Mouse (Mus musculus): Measurements from ENCODE around the gene Ifi27l2a.
"Not testable (repeated sequence)": the region's sequence is repeated elsewhere in the genome, so short reads cannot be mapped to it uniquely, and the experiment has no call there.

Gene Ifi27l2a

DNA sequence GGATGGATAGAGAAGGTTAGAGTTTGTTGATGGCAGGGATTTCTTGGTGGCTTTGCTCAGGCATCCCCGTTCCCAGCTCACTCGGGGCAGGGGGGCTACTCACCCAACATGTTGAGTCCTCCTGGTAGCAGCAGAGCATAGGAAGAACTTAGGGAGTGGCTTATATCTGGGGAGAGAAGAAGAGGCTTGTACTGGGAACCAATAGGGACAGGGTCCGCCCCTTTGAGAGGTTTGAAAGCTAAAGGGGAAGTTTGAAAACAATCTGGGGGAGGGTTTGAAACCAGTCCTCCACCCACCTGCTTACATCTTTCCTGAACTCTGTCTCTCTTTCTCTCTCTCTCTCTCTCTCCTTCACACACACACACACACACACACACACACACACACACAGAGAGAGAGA, at the start of gene Ifi27l2a:
Ifi27l2a (minus strand) TSS at position 157 of the 400 bp plus-strand sequence.
- no peak for DNase-seq (ENCODE audit: extremely low spot score, low read depth, low spot score)

DNA sequence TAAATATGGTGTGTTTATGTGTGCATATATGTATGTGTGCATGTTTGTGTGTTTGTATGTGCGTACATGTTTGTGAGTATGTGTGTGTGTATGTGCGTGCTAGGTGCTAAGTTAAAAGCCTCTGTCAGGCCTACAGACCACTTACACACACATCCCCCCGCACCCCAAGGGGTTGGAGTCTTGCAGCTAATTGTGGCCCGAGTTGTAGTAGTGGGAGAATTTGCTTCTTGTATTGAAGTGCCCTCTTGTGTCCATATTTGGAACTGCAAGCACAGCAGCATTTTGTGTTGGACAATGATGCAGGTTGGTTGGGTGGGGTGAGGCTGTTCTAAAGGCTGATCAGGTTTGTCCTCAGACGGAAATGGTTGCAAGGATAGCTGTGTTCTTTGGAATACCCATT, 49.3 kb upstream of the Ifi27l2a start:
- peak; percentile 50 for DNase-seq (ENCODE audit: extremely low spot score, low read depth, low spot score)

DNA sequence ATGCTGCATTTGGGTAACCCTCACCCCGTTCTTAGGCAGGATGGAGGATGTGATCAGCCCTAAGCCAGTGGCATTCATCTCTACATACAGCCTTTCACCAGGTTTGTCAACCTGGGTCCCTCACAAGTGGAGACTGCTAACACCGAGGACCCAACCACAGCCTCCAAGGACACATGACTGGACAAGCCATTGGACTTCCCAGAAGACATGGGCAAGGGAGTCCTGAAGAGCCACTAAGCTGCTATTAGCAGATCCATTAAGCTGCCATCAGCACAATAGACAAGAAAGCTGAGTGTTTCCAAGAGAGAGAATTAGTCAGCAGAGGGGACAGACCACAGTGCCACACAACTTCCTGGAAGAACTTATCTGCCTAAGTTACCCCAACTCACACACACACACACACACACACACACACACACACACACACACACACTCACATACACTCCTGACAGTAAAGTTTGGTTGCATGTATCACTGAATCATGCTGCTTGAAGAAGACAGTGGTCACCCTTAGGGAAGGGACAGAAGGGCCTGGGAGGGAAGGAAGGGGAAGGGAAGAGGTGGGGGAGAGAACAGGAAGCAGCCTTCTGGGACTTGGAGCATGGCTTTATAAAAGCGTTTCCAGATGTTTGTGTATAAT, 47.7 kb upstream of the Ifi27l2a start:
- DNase-seq (ENCODE audit: extremely low spot score, low read depth, low spot score) = no peak

DNA sequence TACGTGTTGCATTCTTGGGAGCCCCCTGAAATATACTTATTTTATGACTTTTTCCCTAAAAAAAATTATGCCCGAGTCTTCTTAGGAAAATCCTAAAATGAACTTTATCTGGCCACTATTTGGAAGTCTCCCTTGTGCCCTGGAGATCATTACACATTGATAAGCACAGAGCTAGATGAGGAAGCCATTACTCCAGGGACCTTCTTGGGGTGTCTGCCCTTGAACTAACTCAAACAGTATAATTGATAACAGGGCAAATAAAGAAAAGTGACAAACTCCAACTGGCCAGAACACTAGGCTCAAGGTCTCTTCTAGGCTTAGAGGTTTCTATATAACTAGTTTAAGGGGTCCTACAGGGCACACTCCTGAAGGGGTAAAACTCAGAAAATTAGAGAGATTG, 44.3 kb upstream of the Ifi27l2a start:
- DNase-seq (ENCODE audit: extremely low spot score, low read depth, low spot score) = no peak

DNA sequence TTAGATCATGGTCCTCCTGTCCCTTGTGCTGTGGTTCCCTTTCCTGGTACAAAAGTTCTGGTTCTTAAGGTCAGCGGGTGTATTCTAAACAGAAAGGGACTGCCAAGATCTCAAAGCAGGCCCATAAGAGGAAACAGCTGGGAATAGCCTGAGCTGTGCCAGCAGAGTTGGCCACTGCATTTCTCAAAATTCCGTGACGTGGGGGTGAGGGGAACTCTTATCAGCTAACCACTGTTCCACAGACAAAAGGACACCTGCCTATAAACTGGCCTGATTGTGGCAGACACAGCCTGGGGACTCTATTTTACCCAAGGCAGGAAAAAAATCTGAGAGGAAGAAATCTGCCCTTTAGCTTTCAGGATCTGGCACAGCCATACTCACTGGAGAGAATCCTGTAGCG, 43.8 kb upstream of the Ifi27l2a start:
- no peak for DNase-seq (ENCODE audit: extremely low spot score, low read depth, low spot score)

DNA sequence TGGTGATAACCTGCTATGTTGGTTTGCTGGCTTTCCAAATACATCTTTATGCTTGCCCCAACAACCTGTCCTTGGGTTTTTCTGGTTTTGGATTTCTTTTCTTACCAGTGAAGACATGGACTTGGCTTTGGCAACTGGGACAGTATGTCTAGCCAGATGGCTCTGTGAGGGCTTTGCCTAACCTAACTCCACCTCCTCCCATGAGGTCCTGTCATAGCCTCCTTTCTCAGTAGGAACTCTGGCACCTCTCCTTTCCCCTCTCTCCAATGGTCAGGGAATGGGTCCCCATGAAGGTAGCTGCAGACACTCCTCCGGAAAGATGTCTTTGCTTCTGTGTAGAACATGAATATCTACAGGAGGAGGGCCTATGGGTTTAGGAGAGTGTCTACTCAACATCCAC, 43.2 kb upstream of the Ifi27l2a start:
- no peak for DNase-seq (ENCODE audit: extremely low spot score, low read depth, low spot score)

DNA sequence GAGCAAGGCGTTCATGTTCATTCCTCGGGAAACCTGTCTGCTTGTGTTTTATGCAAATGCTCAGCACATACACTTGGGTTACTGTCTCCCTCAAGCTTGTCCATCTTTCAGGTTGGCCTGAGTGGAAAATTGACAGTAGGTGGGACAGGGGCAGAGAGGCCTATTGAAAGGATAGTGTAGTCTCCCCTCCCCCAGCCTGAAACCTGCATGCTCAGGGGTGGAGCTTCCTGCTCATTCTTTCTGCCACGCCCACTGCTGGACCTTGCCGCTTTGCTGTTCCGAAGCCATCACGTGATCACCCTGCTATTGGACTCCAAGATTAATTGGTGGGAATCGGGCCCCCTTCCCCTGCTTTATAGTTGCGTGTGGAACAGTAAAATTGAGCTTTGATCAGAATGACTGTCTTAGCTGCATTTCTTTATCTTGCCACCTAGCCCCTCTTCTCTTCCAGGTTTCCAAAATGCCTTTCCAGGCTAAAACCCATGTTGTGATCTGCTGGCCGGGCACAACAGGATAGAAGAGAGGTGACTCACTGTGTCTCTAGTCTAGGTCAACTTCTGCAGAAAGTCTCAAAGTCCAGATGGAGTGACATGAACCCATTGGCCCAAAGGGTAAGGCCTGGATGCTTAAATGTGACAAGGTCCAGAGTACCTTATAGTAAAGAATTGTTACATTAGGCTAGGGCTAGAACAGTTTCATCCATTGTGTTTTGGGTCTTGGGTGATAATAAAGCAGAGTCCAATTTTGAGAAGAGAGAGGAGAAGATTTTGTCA, 40.9 kb upstream of the Ifi27l2a start:
- not testable (repeated sequence) for DNase-seq (ENCODE audit: extremely low spot score, low read depth, low spot score)

DNA sequence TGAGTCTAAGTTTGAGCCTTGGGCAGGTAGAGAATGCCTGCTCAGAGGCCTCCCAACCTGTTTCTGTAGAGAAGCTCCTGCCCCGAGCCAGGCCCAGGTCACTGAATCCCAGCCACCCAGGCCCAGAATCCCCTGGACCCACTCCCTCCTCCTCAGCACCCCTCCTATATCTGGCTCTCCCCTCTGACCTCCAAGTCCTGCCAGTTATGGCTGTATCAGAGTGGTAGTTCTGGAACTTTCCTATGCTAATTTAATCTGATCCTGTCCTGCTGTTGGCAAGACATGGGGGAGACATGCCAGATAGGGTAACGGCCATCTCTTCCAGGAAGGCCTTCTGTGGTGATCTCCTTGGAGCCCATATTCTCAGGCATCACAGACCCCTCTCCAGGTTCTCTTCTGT, 39.3 kb upstream of the Ifi27l2a start:
- DNase-seq (ENCODE audit: extremely low spot score, low read depth, low spot score) = no peak

DNA sequence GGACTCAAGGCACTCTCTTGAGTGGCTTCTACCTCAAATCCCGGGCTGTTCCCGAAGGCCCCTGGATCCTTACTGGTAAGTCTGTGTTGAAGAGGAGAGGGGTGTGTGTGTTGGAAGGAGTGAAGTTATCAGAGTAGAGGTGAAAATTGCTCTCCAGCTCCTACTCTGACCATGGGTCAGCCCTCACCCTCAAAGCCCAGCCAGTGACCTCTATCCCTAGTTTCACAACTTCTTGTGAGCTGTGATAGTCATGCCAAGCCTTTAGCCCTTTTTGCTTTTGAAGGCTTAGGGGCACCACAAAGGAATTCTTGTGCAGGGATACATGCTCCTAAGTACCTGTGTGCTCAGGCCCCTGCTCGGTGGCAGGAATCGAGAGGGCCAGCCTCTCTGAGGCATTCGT, 38.2 kb upstream of the Ifi27l2a start:
- DNase-seq (ENCODE audit: extremely low spot score, low read depth, low spot score) = no peak

DNA sequence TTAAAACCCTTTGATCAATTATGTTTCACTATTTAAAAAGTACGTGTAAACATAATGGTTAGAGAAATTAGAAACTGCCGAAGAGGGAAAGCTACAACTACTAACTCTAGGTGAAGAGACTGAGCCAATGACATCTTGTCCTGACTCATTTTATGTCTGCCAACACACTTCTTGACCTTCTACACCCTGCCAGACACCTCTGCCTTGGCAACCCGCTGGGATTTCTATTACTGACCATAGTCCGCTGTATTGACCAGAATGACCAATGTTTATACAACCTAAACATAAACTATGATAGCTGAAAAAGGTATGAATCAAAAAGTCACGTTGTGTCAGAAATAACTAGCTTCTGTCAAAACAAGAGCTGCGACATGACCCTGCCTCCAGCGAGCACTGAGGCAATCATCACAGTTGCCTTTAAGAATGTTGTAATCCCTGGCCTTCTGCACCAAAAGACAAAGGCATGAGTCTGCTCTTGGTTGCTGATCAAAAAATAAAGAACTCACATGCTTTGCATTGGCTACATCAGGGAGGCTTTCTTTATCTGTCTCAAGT, 34.1 kb upstream of the Ifi27l2a start:
- no peak for DNase-seq (ENCODE audit: extremely low spot score, low read depth, low spot score)

DNA sequence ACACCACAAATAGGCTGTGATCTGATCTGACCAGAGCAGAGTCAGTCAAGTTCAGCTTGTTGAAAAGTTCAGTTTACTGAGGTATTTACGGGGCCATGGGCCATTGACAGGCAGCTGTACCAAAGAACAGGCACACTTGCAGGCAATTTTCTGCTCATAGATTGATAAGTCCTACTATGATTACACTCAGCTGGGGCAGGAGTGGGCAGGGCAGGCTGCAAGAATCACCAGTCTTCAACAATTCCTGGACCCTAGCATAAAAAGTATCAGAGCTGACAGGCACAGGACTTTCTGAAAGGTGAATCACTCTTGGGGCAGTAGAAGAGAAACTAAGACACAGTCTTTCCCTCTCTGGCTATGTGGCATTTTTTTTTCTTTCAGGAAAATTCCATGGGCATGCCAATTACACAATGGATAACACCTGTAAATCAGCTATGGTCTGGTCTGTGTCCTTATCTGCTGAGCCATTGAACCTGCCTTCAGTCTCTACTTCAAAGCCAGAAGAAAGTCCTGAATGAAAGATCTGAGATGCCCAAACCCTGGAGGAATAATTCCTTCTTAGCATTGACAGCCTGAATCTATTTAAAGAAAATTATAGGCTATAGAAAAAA, 33.4 kb upstream of the Ifi27l2a start:
- DNase-seq (ENCODE audit: extremely low spot score, low read depth, low spot score) = no peak

DNA sequence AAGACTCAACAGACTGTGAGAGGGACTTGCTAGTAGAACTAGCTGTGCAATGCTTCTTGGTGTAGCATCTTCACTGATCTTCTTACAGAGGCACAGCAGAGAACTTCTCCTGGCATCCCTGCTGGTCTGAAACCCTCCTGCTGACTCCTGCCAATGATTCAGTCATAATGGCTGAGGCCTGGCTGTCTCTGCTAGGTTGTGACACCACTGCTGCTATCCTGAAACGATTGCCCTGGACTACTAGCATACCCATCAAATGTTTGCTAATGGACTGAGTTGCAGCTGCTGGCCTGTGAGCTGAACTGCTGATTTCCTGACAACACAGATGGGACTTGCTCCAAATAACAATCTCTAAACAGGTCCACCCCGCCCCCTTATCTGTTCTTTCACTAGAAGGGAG, 31.0 kb upstream of the Ifi27l2a start:
- no peak for DNase-seq (ENCODE audit: extremely low spot score, low read depth, low spot score)

DNA sequence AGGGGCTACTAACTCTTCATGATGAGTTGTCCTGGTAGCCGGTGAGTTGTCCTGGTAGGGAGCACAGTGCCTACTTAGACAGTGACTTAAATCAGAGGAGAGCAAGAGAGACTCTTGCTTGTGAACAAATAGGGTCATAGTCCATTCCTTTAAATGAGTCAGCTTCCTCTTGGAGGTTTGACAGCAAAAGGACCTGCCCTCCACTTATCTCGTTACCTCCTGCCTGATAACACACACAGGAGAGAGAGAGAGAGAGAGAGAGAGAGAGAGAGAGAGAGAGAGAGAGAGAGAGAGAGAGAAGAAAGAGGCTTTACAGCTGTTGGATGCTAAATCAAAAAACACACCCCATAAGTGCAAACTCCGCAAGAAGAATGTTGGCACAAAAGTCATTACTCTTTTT, 13.7 kb upstream of the Ifi27l2a start, which contains the start of gene Ifi27l2b:
Ifi27l2b (minus strand) TSS at position 84 of the 400 bp plus-strand sequence.
- no peak for DNase-seq (ENCODE audit: extremely low spot score, low read depth, low spot score)

DNA sequence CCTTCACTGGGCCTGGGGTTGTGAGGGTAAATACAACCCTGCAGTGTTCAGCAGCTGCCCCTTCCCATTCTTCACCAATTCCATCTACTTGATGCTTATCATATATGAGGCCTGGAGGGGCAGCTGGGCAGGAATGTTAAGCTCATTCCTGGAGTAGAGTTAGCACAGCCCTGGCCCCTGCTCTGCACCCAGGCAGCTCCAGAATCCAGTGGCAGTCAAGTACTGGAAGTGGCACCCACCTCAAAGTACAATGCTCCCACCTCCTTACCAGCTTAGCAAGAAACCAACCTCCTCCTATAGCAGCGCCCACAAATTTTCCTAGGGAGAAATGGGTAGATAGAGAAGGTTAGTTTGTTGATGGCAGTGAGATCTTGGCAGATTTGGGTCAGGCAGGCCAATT, 13.2 kb upstream of the Ifi27l2a start:
- not testable (repeated sequence) for DNase-seq (ENCODE audit: extremely low spot score, low read depth, low spot score)

DNA sequence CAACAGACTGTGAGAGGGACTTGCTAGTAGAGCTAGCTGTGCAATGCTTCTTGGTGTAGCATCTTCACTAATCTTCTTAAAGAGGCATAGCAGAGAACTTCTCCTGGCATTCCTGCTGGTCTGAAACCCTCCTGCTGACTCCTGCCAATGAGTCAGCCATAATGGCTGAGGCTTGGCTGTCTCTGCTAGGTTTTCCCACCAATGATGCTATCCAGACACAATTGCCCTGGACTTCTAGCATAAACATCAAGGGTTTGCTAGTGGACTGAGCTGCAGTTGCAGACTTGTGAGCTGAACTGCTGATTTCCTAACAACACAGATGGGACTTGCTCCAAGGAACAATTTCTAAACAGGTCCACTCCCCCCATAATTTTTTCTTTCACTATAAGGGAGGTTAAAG, 9.9 kb upstream of the Ifi27l2a start:
- DNase-seq (ENCODE audit: extremely low spot score, low read depth, low spot score) = no peak

DNA sequence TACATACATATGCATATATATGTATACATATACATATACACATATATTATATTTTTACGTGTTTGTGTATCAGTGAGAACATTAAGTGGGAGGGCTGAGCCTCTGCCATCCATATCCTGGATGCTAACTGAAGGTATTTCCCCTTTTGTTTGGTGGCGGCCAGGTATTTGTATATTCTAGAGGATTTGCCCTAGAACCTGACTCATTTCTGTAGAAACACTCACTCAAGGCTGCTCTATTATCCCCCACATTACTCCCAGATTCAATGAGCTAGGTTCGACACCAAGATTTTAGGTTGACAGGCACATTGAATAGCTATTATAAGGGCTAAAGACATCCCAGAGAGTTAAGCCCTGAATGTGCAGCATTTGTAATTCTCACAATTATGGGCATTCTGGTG, 1.6 kb upstream of the Ifi27l2a start:
- DNase-seq (ENCODE audit: extremely low spot score, low read depth, low spot score) = no peak

DNA sequence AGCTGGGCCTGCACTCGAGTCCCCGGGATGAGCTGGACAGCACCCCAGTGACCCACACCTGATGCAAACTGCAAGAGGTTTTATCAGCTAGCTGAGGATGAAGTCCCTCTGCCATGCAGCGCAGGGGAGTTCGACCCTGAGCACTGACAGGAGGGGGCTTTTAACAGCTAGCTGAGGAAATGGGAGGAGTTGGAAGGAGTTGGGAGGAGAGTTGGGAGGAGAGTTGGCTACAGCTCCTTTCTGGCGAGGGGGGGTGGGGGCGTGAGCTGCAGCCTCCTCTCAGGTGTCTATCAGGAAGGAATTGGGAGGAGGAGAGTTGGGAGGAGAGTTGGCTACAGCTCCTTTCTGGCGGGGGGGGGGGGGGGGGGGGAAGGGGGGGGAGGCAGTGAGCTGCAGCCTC, 781 bp upstream of the Ifi27l2a start:
- DNase-seq (ENCODE audit: extremely low spot score, low read depth, low spot score) = not testable (repeated sequence)

DNA sequence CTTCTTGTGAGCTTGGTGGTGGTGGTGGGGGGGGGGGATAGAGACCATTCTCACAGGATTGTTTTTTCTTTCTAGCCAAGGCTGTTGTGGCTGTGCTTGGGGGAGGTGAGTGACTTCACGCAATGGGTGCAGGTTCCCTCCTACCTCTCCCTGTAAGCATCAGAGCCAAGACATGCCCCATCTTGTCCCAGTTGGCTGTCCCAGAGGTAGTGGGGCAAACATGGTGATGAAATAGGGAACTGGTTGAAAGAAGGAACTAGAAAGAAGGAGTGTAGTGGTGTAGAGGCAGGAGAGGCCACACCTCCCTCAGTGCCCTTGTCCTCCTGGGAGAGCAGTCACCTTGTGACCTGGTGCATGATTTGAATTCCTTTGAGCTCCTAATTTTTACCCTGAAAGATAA, 5.9 kb downstream of the Ifi27l2a start:
- no peak for DNase-seq (ENCODE audit: extremely low spot score, low read depth, low spot score)

DNA sequence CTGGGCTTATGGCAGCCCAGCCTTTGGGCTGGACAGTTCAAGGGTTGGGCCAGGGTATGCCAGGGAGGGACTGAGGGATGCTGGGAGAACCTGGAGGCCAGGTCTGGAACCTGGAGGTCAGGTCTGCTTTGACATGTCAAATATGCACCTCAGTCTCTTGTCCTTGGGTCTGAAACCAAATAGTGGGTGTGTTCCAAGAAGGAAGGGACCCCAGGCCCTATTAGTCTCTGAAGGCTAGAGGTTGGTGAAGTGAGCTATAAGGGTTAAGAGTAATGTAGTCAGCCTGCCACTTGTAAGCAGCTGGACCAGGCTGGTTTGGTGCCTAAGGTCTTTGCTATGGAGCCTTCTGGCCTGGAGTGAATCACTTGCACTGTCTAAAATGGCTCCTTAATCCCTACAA, 8.6 kb downstream of the Ifi27l2a start:
- no peak for DNase-seq (ENCODE audit: extremely low spot score, low read depth, low spot score)

DNA sequence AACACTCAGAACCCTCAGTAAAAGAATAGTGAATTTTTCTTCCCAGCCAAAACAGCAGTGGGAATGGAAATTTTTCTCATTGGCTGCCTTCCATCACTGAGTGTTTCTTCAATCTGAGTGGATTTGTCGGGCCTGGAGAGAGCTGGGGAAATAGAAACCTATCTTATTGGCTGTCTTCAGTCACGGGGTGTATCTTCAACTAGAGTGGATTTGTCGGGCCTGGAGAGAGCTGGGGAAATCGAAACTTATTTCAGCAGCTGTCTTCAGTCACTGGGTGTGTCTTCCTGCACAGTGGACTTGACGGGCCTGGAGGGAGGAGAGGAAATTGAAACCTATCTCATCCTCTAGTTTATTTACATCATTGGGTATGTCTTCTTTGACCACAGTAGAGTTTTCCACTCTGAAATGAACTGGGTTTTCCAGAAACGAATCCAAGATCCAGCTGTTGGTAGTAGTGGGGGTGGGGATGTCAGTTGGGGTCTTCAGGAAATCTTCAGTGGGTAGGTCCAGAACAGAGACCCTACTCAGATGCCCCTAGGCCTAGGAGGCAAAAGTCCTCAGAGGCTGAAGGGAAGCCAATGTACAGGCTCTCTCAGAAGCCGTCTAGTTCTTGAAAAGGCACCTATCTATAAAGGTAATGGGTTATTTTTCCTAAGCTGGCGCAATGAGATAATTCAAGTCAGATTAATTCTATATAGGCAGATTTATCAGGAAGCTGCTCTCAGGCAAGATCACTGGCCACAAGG, 9.3 kb downstream of the Ifi27l2a start, which contains the start of gene Ifi27:
Ifi27 (plus strand) TSS at position 226 of the 746 bp plus-strand sequence.
- DNase-seq (ENCODE audit: extremely low spot score, low read depth, low spot score) = no peak

DNA sequence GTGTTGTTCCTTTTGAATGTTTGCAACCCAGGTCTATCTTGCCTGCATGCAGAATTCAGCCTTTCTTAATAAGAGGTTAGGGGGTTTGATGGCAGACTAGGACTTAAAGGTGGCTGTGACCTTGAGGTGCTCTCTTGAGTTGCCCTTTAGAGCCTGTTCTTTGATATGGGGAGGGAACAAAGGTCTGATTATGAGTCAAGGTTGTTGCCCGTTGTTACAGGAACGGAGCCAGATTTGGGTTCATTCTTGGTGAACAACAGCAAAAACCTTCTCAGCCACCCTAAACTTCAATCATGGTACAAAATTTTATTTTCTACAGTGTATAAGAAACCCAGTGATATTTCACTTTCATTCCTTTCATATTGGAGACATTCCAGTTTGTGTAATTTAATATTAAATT, 10.1 kb downstream of the Ifi27l2a start:
- DNase-seq (ENCODE audit: extremely low spot score, low read depth, low spot score) = no peak
